Mouse (Mus musculus) thymus, adult 2 months (tissue): ENCODE data around the gene Hmgn1. TPM values are rescaled to one million over a fixed set of nuclear protein-coding genes. Genes with fewer than 3 reads are reported as not detected.

Experiments
- DNase-seq: peaks from one replicate; pipeline ENCODE4 v3.0.0; 2021
- H3K27ac ChIP-seq: fragments of 200-500 bp; 2 replicates; pipeline ENCODE4 v1.5.1; 2012; ENCODE audit warnings: low read length, control low read depth; ENCODE audit not compliant: control insufficient read depth, insufficient read depth
- H3K27me3 ChIP-seq: fragments of 200-500 bp; 2 replicates; pipeline ENCODE4 v1.6.1; 2012; ENCODE audit warnings: mild to moderate bottlenecking, low read length, moderate library complexity, mixed read lengths; ENCODE audit not compliant: control insufficient read depth, insufficient read depth
- H3K36me3 ChIP-seq: fragments of 200-500 bp; 2 replicates; pipeline ENCODE4 v1.6.1; 2012; ENCODE audit warnings: mild to moderate bottlenecking, low read length, moderate library complexity; ENCODE audit not compliant: control insufficient read depth, insufficient read depth
- H3K4me1 ChIP-seq: fragments of 200-500 bp; replicated peaks from 2 replicates; pipeline ENCODE4 v1.6.1; 2012; ENCODE audit warnings: low read length; ENCODE audit not compliant: control insufficient read depth, insufficient read depth
- H3K4me3 ChIP-seq: fragments of 200-500 bp; 2 replicates; pipeline ENCODE4 v1.5.1; 2012; ENCODE audit warnings: mild to moderate bottlenecking, low read length, control low read depth, moderate library complexity; ENCODE audit not compliant: control insufficient read depth, insufficient read depth
- CTCF ChIP-seq: fragments of 200-500 bp; IDR thresholded peaks from 2 replicates; pipeline ENCODE4 v1.5.1; 2012; ENCODE audit warnings: mild to moderate bottlenecking, control low read depth, low read length, moderate library complexity, borderline replicate concordance; ENCODE audit not compliant: control insufficient read depth, poor library complexity, insufficient read depth; ENCODE audit errors: extremely low read depth
- POLR2A ChIP-seq: fragments of 200-500 bp; IDR thresholded peaks from 2 replicates; pipeline ENCODE4 v1.6.1; 2012; ENCODE audit warnings: mild to moderate bottlenecking, low read length, control low read depth, moderate library complexity; ENCODE audit not compliant: control insufficient read depth, poor library complexity, insufficient read depth; ENCODE audit errors: extremely low read depth
- WGBS: fragments of 180-500 bp; shearing (Covaris S2); methylation state at CpG from one replicate; pipeline ENCODE4 v1.1.7; 2018; 5-methylcytosine and 5-hydroxymethylcytosine counted together
- polyA plus RNA-seq: library from polyadenylated mRNA; depleted of rRNA; stranded (reverse); fragments of >200 nt; gene quantifications from 2 replicates; pipeline ENCODE4 v1.2.3, GENCODE M21; 2012

The Hmgn1 gene
- polyA plus RNA-seq, 1 experiment = 31.4 TPM

DNA sequence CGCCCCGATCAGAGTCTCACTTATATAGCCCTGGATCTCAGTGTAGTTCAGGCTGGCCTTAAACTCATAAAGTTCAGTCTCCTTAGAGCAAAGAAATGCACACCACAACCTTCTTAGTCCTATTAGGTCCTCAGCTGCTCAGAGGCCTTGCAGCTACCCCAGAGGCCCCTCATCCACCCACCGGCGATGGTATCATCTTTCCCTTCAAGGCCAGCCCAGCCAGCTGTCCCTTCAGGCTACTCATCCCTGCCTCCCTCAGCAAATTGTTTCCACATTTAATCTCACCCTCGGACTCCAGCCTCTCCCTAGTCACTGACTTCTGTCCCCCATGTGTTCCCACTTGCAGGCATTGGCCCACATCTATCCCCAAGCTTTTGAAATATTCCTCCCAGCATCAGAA lies 39.4 kb downstream of the Hmgn1 start:
- no peaks in the 10 kb centered on the region for H3K27me3 ChIP-seq
- no peak overlapping the region for H3K27ac ChIP-seq
- 93% methylated on average over 5 of the region's 5 CpGs for WGBS
- H3K36me3 ChIP-seq = no peaks in the 10 kb centered on the region
- no peak for TF ChIP-seq CTCF
- TF ChIP-seq POLR2A = no peak
- no peak overlapping the region for H3K4me3 ChIP-seq
- DNase-seq = no peak
- H3K4me1 ChIP-seq = peaks cover 42% of the 10 kb centered on the region

DNA sequence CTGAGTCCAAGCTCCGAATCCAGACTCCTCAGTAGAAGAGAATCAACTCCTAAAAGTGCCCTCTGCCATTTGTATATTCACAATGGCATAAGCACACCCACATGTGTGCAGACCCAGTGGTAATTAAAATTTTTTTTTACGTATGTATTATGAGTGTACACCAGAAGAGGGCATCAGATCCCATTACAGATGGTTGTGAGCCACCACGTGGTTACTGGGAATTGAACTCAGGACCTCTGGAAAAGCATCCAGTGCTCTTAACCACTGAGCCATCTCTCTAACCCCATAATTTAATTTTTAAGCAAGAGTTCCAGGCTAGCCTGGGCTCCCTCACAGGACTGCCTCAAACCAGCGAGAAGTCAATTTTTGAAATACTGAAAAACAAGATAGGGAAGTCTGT lies 40.1 kb downstream of the Hmgn1 start:
- Histone ChIP-seq H3K36me3 (no peaks in the 10 kb centered on the region), H3K27me3 (no peaks in the 10 kb centered on the region), H3K27ac (no peak overlapping the region), H3K4me1 (peaks cover 46% of the 10 kb centered on the region), H3K4me3 (no peak overlapping the region)
- TF ChIP-seq CTCF (no peak), POLR2A (no peak)
- WGBS = 54% methylated on average over 4 of the region's 4 CpGs
- no peak for DNase-seq

GRCm38 (mm10) chr16:96087001-96087400 lies 40.5 kb downstream of the Hmgn1 start:
- WGBS = 8% methylated on average over 12 of the region's 12 CpGs
- TF ChIP-seq POLR2A = no peak
- TF ChIP-seq CTCF = no peak
- Histone ChIP-seq H3K27ac (no peak overlapping the region), H3K4me1 (peaks cover 46% of the 10 kb centered on the region), H3K4me3 (no peak overlapping the region), H3K27me3 (no peaks in the 10 kb centered on the region), H3K36me3 (no peaks in the 10 kb centered on the region)
- peak; percentile 66 for DNase-seq

DNA sequence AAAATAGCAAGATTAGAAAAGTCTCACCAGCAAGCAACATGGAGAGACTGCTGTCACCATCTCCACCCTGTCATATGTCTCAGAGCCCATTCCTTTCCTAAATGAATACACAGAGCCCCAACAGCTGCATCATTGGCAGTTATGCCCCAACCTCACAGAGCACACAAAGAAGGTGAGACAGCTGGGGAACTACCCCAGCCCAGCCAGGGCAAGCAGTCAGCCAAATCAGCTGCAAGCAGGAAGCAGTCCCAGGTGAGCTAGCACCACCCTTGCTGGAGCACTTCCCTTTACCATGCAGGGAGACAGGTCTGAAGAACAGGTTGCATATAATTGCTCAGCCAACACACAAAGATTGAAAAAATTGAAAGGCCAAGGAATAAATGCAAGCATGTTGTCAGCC lies 41.9 kb downstream of the Hmgn1 start:
- no peak for TF ChIP-seq CTCF
- TF ChIP-seq POLR2A = no peak
- DNase-seq = peak; percentile 73
- H3K36me3 ChIP-seq = no peaks in the 10 kb centered on the region
- H3K27me3 ChIP-seq = no peaks in the 10 kb centered on the region
- H3K27ac ChIP-seq = peak overlapping the region; percentile 89
- peaks cover 51% of the 10 kb centered on the region for H3K4me1 ChIP-seq
- no peak overlapping the region for H3K4me3 ChIP-seq

DNA sequence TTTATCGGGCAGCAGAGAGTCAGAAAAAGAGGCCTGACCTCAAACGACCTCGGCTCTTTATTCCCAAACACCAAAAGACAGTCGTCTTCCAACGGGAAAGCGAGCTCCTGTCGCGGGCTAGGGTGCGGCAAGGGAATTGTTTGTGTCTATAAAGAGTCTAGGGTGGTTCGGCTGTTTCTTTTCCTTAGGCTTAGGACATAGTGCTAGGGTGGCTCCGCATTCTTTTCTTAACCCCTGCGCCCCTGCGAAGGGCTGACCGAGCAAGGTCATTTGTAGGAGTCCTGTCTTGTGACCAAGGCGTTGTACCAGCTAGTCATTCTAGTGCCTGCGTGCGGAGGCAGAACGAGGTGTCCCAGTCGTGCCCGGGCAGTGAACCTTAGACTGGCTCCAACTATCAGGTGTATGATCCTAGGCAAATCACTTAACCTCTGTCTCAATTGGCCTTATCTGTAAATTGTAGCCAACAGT lies 44.3 kb downstream of the Hmgn1 start:
- 63% methylated on average over 20 of the region's 20 CpGs for WGBS
- Histone ChIP-seq H3K4me1 (peaks cover 43% of the 10 kb centered on the region), H3K27me3 (no peaks in the 10 kb centered on the region), H3K36me3 (0 out of 2 replicates have a peak, but pooled peaks cover 3% of the 10 kb centered on the region), H3K27ac (peak overlapping the region; percentile 47; the same call in 1 of the 2 replicates), H3K4me3 (peak overlapping the region; percentile 95)
- no peak for DNase-seq
- TF ChIP-seq CTCF (no peak), POLR2A (no peak)

GRCm38 (mm10) chr16:96082301-96083178 lies 45.0 kb downstream of the Hmgn1 start, which contains the start of gene Brwd1:
TSS of gene Brwd1 (minus strand) at chr16:96082526.
- WGBS = under 1% methylated on average over 104 of the region's 107 CpGs
- Histone ChIP-seq H3K4me1 (peaks cover 42% of the 10 kb centered on the region), H3K36me3 (0 out of 2 replicates have a peak, but pooled peaks cover 3% of the 10 kb centered on the region), H3K27me3 (no peaks in the 10 kb centered on the region), H3K4me3 (peak within 1 kb of the TSS; percentile 95), H3K27ac (peak within 1 kb of the TSS; percentile 63)
- TF ChIP-seq POLR2A (peak; percentile 92), CTCF (0 out of 2 replicates have a peak, but pooled peaks have one; percentile 9)
- peak; percentile 90 for DNase-seq
